Mouse (Mus musculus): ENCODE measurements around the gene Cela1. TPM values are rescaled to one million over a fixed set of nuclear protein-coding genes. Genes with fewer than 3 reads are reported as not detected.

Cela1 gene
- 2.1 TPM in 2 replicates for polyA plus RNA-seq (2015; fragmentation: Nextera tagmentation; extraction: Ambion mirVana)

GRCm38 (mm10) chr15:100687430-100687971 is at the start of gene Cela1:
Gene Cela1, minus strand, starts transcription at chr15:100687921.
- Histone ChIP-seq H3K4me3 (no peak within 1 kb of the TSS), H3K36me3 (no peaks in the 10 kb centered on the region), H3K27me3 (peaks cover 10% of the 10 kb centered on the region), H3K9me3 (peaks cover 12% of the 10 kb centered on the region), H3K9ac (no peak within 1 kb of the TSS), H3K4me1 (peaks cover 8% of the 10 kb centered on the region), H3K4me2 (replicated peaks) (no peak within 1 kb of the TSS; the same call in 1 of the 2 replicates), H3K27ac (no peak within 1 kb of the TSS)
- 80% methylated on average over 8 of the region's 8 CpGs for WGBS
- ATAC-seq (ENCODE audit: low FRiP score, low read depth): no peak

- Histone ChIP-seq H3K4me3 (no peak overlapping the region), H3K4me1 (no peaks in the 10 kb centered on the region; the same call in 1 of the 2 replicates), H3K9me3 (no peaks in the 10 kb centered on the region), H3K36me3 (no peaks in the 10 kb centered on the region), H3K4me2 (replicated peaks) (no peak overlapping the region), H3K27me3 (peaks cover 25% of the 10 kb centered on the region), H3K9ac (no peak overlapping the region), H3K27ac (no peak overlapping the region)
- no peak for ATAC-seq (ENCODE audit: low FRiP score, low read depth)
- WGBS: 89% methylated on average over 9 of the region's 9 CpGs
These were observed 48.2 kb upstream of the Cela1 start for GRCm38 (mm10) chr15:100735953-100736300.

GRCm38 (mm10) chr15:100735095-100735952 is 47.6 kb upstream of the Cela1 start:
- ATAC-seq (ENCODE audit: low FRiP score, low read depth): no peak
- Histone ChIP-seq H3K9ac (no peak overlapping the region), H3K36me3 (no peaks in the 10 kb centered on the region), H3K9me3 (no peaks in the 10 kb centered on the region), H3K4me1 (no peaks in the 10 kb centered on the region; the same call in 1 of the 2 replicates), H3K4me3 (no peak overlapping the region), H3K27ac (no peak overlapping the region), H3K4me2 (replicated peaks) (no peak overlapping the region), H3K27me3 (peaks cover 31% of the 10 kb centered on the region)
- WGBS: 91% methylated on average over 14 of the region's 15 CpGs

- ATAC-seq (ENCODE audit: low FRiP score, low read depth): no peak
- no peak overlapping the region for H3K4me2 ChIP-seq (replicated peaks)
- H3K9me3 ChIP-seq: no peaks in the 10 kb centered on the region
- no peak overlapping the region for H3K4me3 ChIP-seq
- WGBS: 37% methylated on average over 5 of the region's 5 CpGs
- H3K36me3 ChIP-seq: no peaks in the 10 kb centered on the region
- H3K27ac ChIP-seq: no peak overlapping the region
- no peak overlapping the region for H3K9ac ChIP-seq
- peaks cover 49% of the 10 kb centered on the region for H3K27me3 ChIP-seq
- H3K4me1 ChIP-seq: peaks cover 10% of the 10 kb centered on the region
These were observed 44.9 kb upstream of the Cela1 start for GRCm38 (mm10) chr15:100732580-100732979.

- Histone ChIP-seq H3K27ac (no peak overlapping the region), H3K36me3 (no peaks in the 10 kb centered on the region), H3K4me2 (replicated peaks) (no peak overlapping the region), H3K9me3 (no peaks in the 10 kb centered on the region), H3K4me3 (no peak overlapping the region), H3K4me1 (peaks cover 10% of the 10 kb centered on the region), H3K9ac (no peak overlapping the region), H3K27me3 (peaks cover 59% of the 10 kb centered on the region)
- ATAC-seq (ENCODE audit: low FRiP score, low read depth): no peak
- WGBS: 48% methylated on average over 9 of the region's 9 CpGs
These were observed 43.4 kb upstream of the Cela1 start for GRCm38 (mm10) chr15:100731081-100731480.

GRCm38 (mm10) chr15:100729281-100729985 is 41.7 kb upstream of the Cela1 start, which contains the start of gene Galnt6:
Gene Galnt6, minus strand, starts transcription at chr15:100729376.
- 4% methylated on average over 57 of the region's 57 CpGs for WGBS
- no peaks in the 10 kb centered on the region for H3K36me3 ChIP-seq
- no peak within 1 kb of the TSS for H3K27ac ChIP-seq
- no peaks in the 10 kb centered on the region for H3K9me3 ChIP-seq
- peak within 1 kb of the TSS; percentile 63 for H3K4me2 ChIP-seq (replicated peaks)
- H3K4me1 ChIP-seq: peaks cover 10% of the 10 kb centered on the region
- peak within 1 kb of the TSS; percentile 45 for H3K9ac ChIP-seq
- peak within 1 kb of the TSS; percentile 42 for H3K4me3 ChIP-seq
- no peak for ATAC-seq (ENCODE audit: low FRiP score, low read depth)
- peaks cover 64% of the 10 kb centered on the region for H3K27me3 ChIP-seq

- H3K36me3 ChIP-seq: no peaks in the 10 kb centered on the region
- H3K4me3 ChIP-seq: peak overlapping the region; percentile 42
- ATAC-seq (ENCODE audit: low FRiP score, low read depth): no peak
- no peak overlapping the region for H3K27ac ChIP-seq
- peak overlapping the region; percentile 63 for H3K4me2 ChIP-seq (replicated peaks)
- peaks cover 10% of the 10 kb centered on the region for H3K4me1 ChIP-seq
- peaks cover 64% of the 10 kb centered on the region for H3K27me3 ChIP-seq
- peak overlapping the region; percentile 45; the same call in 1 of the 2 replicates for H3K9ac ChIP-seq
- WGBS: 29% methylated on average over 9 of the region's 9 CpGs
- H3K9me3 ChIP-seq: no peaks in the 10 kb centered on the region
These were observed 40.9 kb upstream of the Cela1 start for GRCm38 (mm10) chr15:100728586-100728985.

- no peak overlapping the region for H3K27ac ChIP-seq
- no peak overlapping the region for H3K4me3 ChIP-seq
- WGBS: 75% methylated on average over 11 of the region's 11 CpGs
- H3K36me3 ChIP-seq: no peaks in the 10 kb centered on the region
- H3K9ac ChIP-seq: no peak overlapping the region
- H3K27me3 ChIP-seq: peaks cover 64% of the 10 kb centered on the region
- ATAC-seq (ENCODE audit: low FRiP score, low read depth): no peak
- no peaks in the 10 kb centered on the region for H3K9me3 ChIP-seq
- H3K4me2 ChIP-seq (replicated peaks): no peak overlapping the region
- peaks cover 10% of the 10 kb centered on the region for H3K4me1 ChIP-seq
These were observed 40.1 kb upstream of the Cela1 start for GRCm38 (mm10) chr15:100727834-100728233.

- H3K4me2 ChIP-seq (replicated peaks): no peak overlapping the region
- peaks cover 10% of the 10 kb centered on the region for H3K4me1 ChIP-seq
- WGBS: 84% methylated on average over 11 of the region's 11 CpGs
- ATAC-seq (ENCODE audit: low FRiP score, low read depth): no peak
- H3K9me3 ChIP-seq: no peaks in the 10 kb centered on the region
- H3K36me3 ChIP-seq: no peaks in the 10 kb centered on the region
- H3K27me3 ChIP-seq: peaks cover 61% of the 10 kb centered on the region
- no peak overlapping the region for H3K9ac ChIP-seq
- no peak overlapping the region for H3K4me3 ChIP-seq
- H3K27ac ChIP-seq: no peak overlapping the region
These were observed 39.0 kb upstream of the Cela1 start for GRCm38 (mm10) chr15:100726721-100727120.

- no peak overlapping the region for H3K4me3 ChIP-seq
- H3K4me2 ChIP-seq (replicated peaks): no peak overlapping the region
- H3K27ac ChIP-seq: no peak overlapping the region
- H3K27me3 ChIP-seq: peaks cover 29% of the 10 kb centered on the region
- H3K9me3 ChIP-seq: no peaks in the 10 kb centered on the region
- H3K36me3 ChIP-seq: no peaks in the 10 kb centered on the region
- ATAC-seq (ENCODE audit: low FRiP score, low read depth): no peak
- 62% methylated on average over 14 of the region's 14 CpGs for WGBS
- H3K9ac ChIP-seq: no peak overlapping the region
- H3K4me1 ChIP-seq: no peaks in the 10 kb centered on the region; the same call in 1 of the 2 replicates
These were observed 35.8 kb upstream of the Cela1 start for GRCm38 (mm10) chr15:100723505-100723904.

- Histone ChIP-seq H3K27ac (no peak overlapping the region), H3K4me1 (no peaks in the 10 kb centered on the region; the same call in 1 of the 2 replicates), H3K4me2 (replicated peaks) (no peak overlapping the region), H3K27me3 (peaks cover 20% of the 10 kb centered on the region), H3K36me3 (no peaks in the 10 kb centered on the region), H3K9me3 (no peaks in the 10 kb centered on the region), H3K9ac (no peak overlapping the region), H3K4me3 (no peak overlapping the region)
- ATAC-seq (ENCODE audit: low FRiP score, low read depth): no peak
- WGBS: 78% methylated on average over 6 of the region's 6 CpGs
These were observed 34.8 kb upstream of the Cela1 start for GRCm38 (mm10) chr15:100722564-100722963.

- Histone ChIP-seq H3K4me2 (replicated peaks) (no peak overlapping the region), H3K27ac (no peak overlapping the region), H3K4me3 (no peak overlapping the region), H3K36me3 (no peaks in the 10 kb centered on the region), H3K27me3 (peaks cover 14% of the 10 kb centered on the region), H3K4me1 (no peaks in the 10 kb centered on the region; the same call in 1 of the 2 replicates), H3K9me3 (no peaks in the 10 kb centered on the region), H3K9ac (no peak overlapping the region)
- 81% methylated on average over 4 of the region's 4 CpGs for WGBS
- no peak for ATAC-seq (ENCODE audit: low FRiP score, low read depth)
These were observed 34.3 kb upstream of the Cela1 start for GRCm38 (mm10) chr15:100722026-100722425.
